ENCODE assay signal across 9 mouse cellular contexts in genomic region chr16:77237272-77237603, GRCm38 (mm10).
DNase-seq lines count a peak whose midpoint lies in the region; ATAC-seq and TF ChIP-seq lines count a peak whose summit lies in the region.
"Had no signal": no experiment of that assay in that cellular context is flagged by ENCODE, and none has a peak within 500 bp of the region (broad histone marks: within the 10 kb centered on the region; RNA-seq: fewer than 3 reads in every experiment).

No protein-coding gene starts in this region.

- no peak for TF ChIP-seq POLR2A in olfactory bulb, adult 2 months (IDR thresholded peaks at IDR 0.05; ENCODE audit: insufficient read depth, low read depth, low read length)

- H3K9me3 ChIP-seq in lung, embryonic 14.5 days (ENCODE audit: low read depth, low read length) = no peaks in the 10 kb centered on the region
- no peaks in the 10 kb centered on the region for H3K9me3 ChIP-seq in intestine, embryonic 15.5 days

- no peaks in the 10 kb centered on the region for H3K27me3 ChIP-seq in lung, embryonic 14.5 days (ENCODE audit: insufficient read depth, low read length)
- no peaks in the 10 kb centered on the region for H3K27me3 ChIP-seq in intestine, embryonic 15.5 days (replicated peaks)

- no peak for DNase-seq in frontal cortex, adult 2 months (ENCODE audit: extremely low spot score in 1 of 2, low spot score in 1 of 2)
- no peak for DNase-seq in lung, embryonic 14.5 days
- DNase-seq in lung, postnatal 25 days (ENCODE audit: low spot score) = no peak
- no peak for DNase-seq in spleen, adult 18-20 months
- no peak for DNase-seq in gastrocnemius, postnatal 25 days

- H3K36me3 ChIP-seq in lung, embryonic 14.5 days (ENCODE audit: insufficient read depth) = no peaks in the 10 kb centered on the region
- H3K36me3 ChIP-seq in intestine, embryonic 15.5 days = no peaks in the 10 kb centered on the region

- no peak overlapping the region for H3K9ac ChIP-seq in lung, embryonic 14.5 days
- H3K9ac ChIP-seq in intestine, embryonic 15.5 days = no peak overlapping the region

- peak overlapping the region; percentile 55 for H3K4me2 ChIP-seq in lung, embryonic 14.5 days
- peak overlapping the region; percentile 46 for H3K4me2 ChIP-seq in intestine, embryonic 15.5 days (replicated peaks)

- ATAC-seq in frontal cortex, adult (ENCODE audit: low TSS enrichment) = peak; percentile 22
- no peak; the same call in 1 of the 2 replicates for ATAC-seq in lung, embryonic 14.5 days (ENCODE audit: insufficient read depth)
- ATAC-seq in intestine, embryonic 15.5 days = no peak

- TF ChIP-seq CTCF in lung, embryonic 14.5 days (IDR thresholded peaks at IDR 0.05; ENCODE audit: low read depth) = no peak
- no peak for TF ChIP-seq CTCF in olfactory bulb, adult 2 months (IDR thresholded peaks at IDR 0.05; ENCODE audit: insufficient read depth, low read depth, low read length)

- H3K4me1 ChIP-seq in lung, embryonic 14.5 days (ENCODE audit: insufficient read depth) = peaks cover 6% of the 10 kb centered on the region; the same call in 1 of the 2 replicates
- H3K4me1 ChIP-seq in intestine, embryonic 15.5 days (replicated peaks) = 0 out of 2 replicates have a peak, but pooled peaks cover 3% of the 10 kb centered on the region
- no peaks in the 10 kb centered on the region for H3K4me1 ChIP-seq in olfactory bulb, adult 2 months (ENCODE audit: control insufficient read depth, insufficient read depth, low read length)

- peak overlapping the region; percentile 10; the same call in 1 of the 2 replicates for H3K4me3 ChIP-seq in lung, embryonic 14.5 days (ENCODE audit: low read depth, low read length)
- no peak overlapping the region for H3K4me3 ChIP-seq in intestine, embryonic 15.5 days (replicated peaks)
- peak overlapping the region; percentile 45 for H3K4me3 ChIP-seq in olfactory bulb, adult 2 months (ENCODE audit: insufficient read depth, low read depth, low read length)

- 0 out of 2 replicates have a peak overlapping the region, but pooled peaks have one; percentile 13 for H3K27ac ChIP-seq in lung, embryonic 14.5 days (ENCODE audit: low read depth)
- H3K27ac ChIP-seq in intestine, embryonic 15.5 days = no peak overlapping the region
- H3K27ac ChIP-seq in olfactory bulb, adult 2 months (ENCODE audit: insufficient read depth, low read depth, low read length) = peak overlapping the region; percentile 33; the same call in 1 of the 2 replicates
- H3K27ac ChIP-seq: macrophage had no signal

- WGBS in lung, embryonic 14.5 days = 67% methylated on average over 2 of the region's 2 CpGs
- WGBS in intestine, embryonic 15.5 days = 69% methylated on average over 2 of the region's 2 CpGs
- WGBS in olfactory bulb, adult 2 months = 12% methylated on average over 2 of the region's 2 CpGs
